Mouse (Mus musculus): ENCODE data around the gene Rhoa. TPM values are rescaled to one million over a fixed set of nuclear protein-coding genes. Genes with fewer than 3 reads are reported as not detected.

Rhoa gene
- polyA plus RNA-seq, 1 experiment from 2014 or later, result 295 TPM

DNA sequence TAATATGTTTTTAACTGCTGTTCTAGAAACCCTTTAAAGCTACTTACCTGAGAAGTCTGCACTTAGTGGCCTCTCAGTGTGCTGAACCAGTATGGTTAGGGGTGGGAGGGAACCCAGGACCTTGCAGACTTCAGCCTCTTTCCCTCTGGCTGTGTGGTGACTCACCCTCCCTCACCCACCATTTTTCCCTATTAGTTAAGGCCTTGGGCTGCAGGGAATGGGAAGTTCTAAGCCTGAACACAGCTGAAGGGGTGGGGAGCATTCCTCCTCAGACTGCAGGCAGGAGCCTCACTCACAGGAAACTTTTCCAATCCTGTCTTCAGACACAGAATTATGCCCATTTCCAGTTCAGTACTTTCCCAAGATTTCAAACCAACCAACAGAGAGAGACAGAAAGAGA is 35.9 kb downstream of the Rhoa start:
- no peak overlapping the region for H3K4me2 ChIP-seq (replicated peaks; ENCODE audit: low read depth, low read length)
- DNase-seq (ENCODE audit: low spot score) (no peak), ATAC-seq (ENCODE audit: low FRiP score) (no peak)
- no peaks in the 10 kb centered on the region for H3K9me3 ChIP-seq (ENCODE audit: control insufficient read depth, low read length)
- peaks cover 11% of the 10 kb centered on the region; the same call in 1 of the 2 replicates for H3K4me1 ChIP-seq (replicated peaks; ENCODE audit: control insufficient read depth, insufficient read depth, low read length)
- H3K36me3 ChIP-seq (ENCODE audit: control insufficient read depth, insufficient read depth, low read length), result no peaks in the 10 kb centered on the region
- H3K27me3 ChIP-seq (ENCODE audit: control insufficient read depth, insufficient read depth, low read length), result no peaks in the 10 kb centered on the region
- no peak overlapping the region for H3K9ac ChIP-seq (ENCODE audit: low read depth, low read length)
- H3K4me3 ChIP-seq (ENCODE audit: low read depth, low read length), result no peak overlapping the region
- no peak overlapping the region for H3K27ac ChIP-seq (ENCODE audit: low read depth, low read length)

DNA sequence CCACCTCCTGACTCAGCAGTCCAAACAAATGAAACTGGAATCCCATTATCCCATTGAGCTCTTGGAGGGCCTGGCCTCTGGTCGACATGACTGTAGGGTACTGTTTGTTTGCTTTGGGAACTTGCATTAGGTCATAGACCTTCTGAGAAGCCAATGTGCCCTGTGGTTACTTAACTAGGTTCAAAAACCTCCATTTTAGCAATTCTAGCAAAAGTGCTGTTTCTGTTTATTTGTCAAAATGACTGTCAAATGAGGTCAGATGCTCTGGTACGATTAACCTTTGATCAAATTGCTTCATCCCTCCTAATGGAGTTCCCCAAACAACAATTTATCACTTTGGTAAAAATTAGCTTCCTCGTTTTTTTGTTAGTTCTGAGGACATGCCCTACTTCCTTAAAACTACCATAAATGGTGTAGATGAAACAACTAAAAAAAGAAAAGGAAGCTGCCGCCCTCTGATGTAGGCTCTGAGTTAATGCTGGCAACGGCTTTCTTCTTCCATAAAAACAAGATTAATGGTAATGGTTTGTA is 36.4 kb downstream of the Rhoa start:
- H3K4me1 ChIP-seq (replicated peaks; ENCODE audit: control insufficient read depth, insufficient read depth, low read length), result peaks cover 11% of the 10 kb centered on the region; the same call in 1 of the 2 replicates
- H3K4me2 ChIP-seq (replicated peaks; ENCODE audit: low read depth, low read length), result no peak overlapping the region
- no peaks in the 10 kb centered on the region for H3K27me3 ChIP-seq (ENCODE audit: control insufficient read depth, insufficient read depth, low read length)
- H3K9me3 ChIP-seq (ENCODE audit: control insufficient read depth, low read length), result no peaks in the 10 kb centered on the region
- 59% methylated on average over 5 of the region's 5 CpGs for WGBS
- no peak overlapping the region for H3K4me3 ChIP-seq (ENCODE audit: low read depth, low read length)
- H3K27ac ChIP-seq (ENCODE audit: low read depth, low read length), result no peak overlapping the region
- H3K9ac ChIP-seq (ENCODE audit: low read depth, low read length), result no peak overlapping the region
- ATAC-seq (ENCODE audit: low FRiP score) (no peak), DNase-seq (ENCODE audit: low spot score) (no peak)
- H3K36me3 ChIP-seq (ENCODE audit: control insufficient read depth, insufficient read depth, low read length), result no peaks in the 10 kb centered on the region

DNA sequence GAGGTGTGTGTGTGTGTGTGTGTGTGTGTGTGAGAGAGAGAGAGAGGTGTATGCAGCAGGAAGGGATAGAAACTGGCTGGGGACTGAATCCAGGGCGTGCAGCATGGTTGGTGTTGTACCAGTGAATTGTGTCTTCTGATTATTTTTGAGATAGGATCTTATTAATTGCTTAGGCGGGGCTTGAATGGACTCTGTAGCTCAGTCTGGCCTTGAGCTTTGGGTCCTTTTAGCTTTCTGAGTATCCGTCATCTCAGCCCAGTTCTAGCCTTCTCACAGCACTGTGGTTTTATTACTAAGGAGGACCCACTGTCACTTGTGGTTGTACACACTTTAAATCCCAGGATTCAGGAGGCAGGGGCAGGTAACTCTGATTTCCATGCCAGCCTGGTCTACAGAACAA is 37.4 kb downstream of the Rhoa start:
- ATAC-seq (ENCODE audit: low FRiP score), result no peak

GRCm38 (mm10) chr9:108343835-108344234 is 37.9 kb downstream of the Rhoa start:
- no peak for DNase-seq (ENCODE audit: low spot score)

More for the DNA sequence above, 37.4 kb downstream of the Rhoa start:
- no peak overlapping the region for H3K9ac ChIP-seq (ENCODE audit: low read depth, low read length)
- no peak overlapping the region for H3K27ac ChIP-seq (ENCODE audit: low read depth, low read length)
- 84% methylated on average over 3 of the region's 3 CpGs for WGBS
- no peaks in the 10 kb centered on the region for H3K27me3 ChIP-seq (ENCODE audit: control insufficient read depth, insufficient read depth, low read length)
- H3K36me3 ChIP-seq (ENCODE audit: control insufficient read depth, insufficient read depth, low read length), result no peaks in the 10 kb centered on the region
- no peak for DNase-seq (ENCODE audit: low spot score)
- no peak overlapping the region for H3K4me3 ChIP-seq (ENCODE audit: low read depth, low read length)
- H3K4me1 ChIP-seq (replicated peaks; ENCODE audit: control insufficient read depth, insufficient read depth, low read length), result peaks cover 10% of the 10 kb centered on the region; the same call in 1 of the 2 replicates
- no peak overlapping the region for H3K4me2 ChIP-seq (replicated peaks; ENCODE audit: low read depth, low read length)
- H3K9me3 ChIP-seq (ENCODE audit: control insufficient read depth, low read length), result no peaks in the 10 kb centered on the region

DNA sequence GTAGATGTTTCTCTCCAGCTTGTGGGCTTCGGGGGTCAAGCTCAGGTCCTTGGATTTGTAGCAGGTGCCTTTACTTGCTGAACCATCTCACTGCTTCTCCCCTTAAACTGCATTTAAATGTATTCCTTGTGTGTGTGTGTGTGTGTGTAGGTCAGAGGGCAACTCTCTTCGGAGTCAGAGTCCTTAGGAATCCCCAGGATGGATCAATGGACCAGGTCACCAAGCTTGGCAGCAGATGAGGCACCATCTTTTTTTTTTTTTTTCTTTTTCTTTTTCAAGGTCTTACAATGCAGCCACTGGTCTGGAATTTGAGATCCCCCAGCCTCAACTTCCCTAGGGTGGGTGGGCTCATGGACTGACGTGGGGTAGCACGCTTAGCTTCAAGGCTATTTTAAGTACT is 38.5 kb downstream of the Rhoa start:
- no peak overlapping the region for H3K4me3 ChIP-seq (ENCODE audit: low read depth, low read length)
- H3K27me3 ChIP-seq (ENCODE audit: control insufficient read depth, insufficient read depth, low read length), result no peaks in the 10 kb centered on the region
- H3K36me3 ChIP-seq (ENCODE audit: control insufficient read depth, insufficient read depth, low read length), result no peaks in the 10 kb centered on the region
- no peak overlapping the region for H3K9ac ChIP-seq (ENCODE audit: low read depth, low read length)
- H3K4me2 ChIP-seq (replicated peaks; ENCODE audit: low read depth, low read length), result no peak overlapping the region
- no peak for DNase-seq (ENCODE audit: low spot score)
- 81% methylated on average over 4 of the region's 4 CpGs for WGBS
- ATAC-seq (ENCODE audit: low FRiP score), result no peak
- no peak overlapping the region for H3K27ac ChIP-seq (ENCODE audit: low read depth, low read length)
- peaks cover 10% of the 10 kb centered on the region; the same call in 1 of the 2 replicates for H3K4me1 ChIP-seq (replicated peaks; ENCODE audit: control insufficient read depth, insufficient read depth, low read length)
- H3K9me3 ChIP-seq (ENCODE audit: control insufficient read depth, low read length), result no peaks in the 10 kb centered on the region

More at GRCm38 (mm10) chr9:108343835-108344234, 37.9 kb downstream of the Rhoa start:
- no peak for ATAC-seq (ENCODE audit: low FRiP score)
- no peaks in the 10 kb centered on the region for H3K36me3 ChIP-seq (ENCODE audit: control insufficient read depth, insufficient read depth, low read length)
- H3K27ac ChIP-seq (ENCODE audit: low read depth, low read length), result no peak overlapping the region
- H3K4me2 ChIP-seq (replicated peaks; ENCODE audit: low read depth, low read length), result no peak overlapping the region
- WGBS, result 100% methylated on average over 1 of the region's 1 CpGs
- no peak overlapping the region for H3K4me3 ChIP-seq (ENCODE audit: low read depth, low read length)
- no peaks in the 10 kb centered on the region for H3K27me3 ChIP-seq (ENCODE audit: control insufficient read depth, insufficient read depth, low read length)
- H3K4me1 ChIP-seq (replicated peaks; ENCODE audit: control insufficient read depth, insufficient read depth, low read length), result peaks cover 10% of the 10 kb centered on the region; the same call in 1 of the 2 replicates
- no peak overlapping the region for H3K9ac ChIP-seq (ENCODE audit: low read depth, low read length)
- H3K9me3 ChIP-seq (ENCODE audit: control insufficient read depth, low read length), result no peaks in the 10 kb centered on the region

DNA sequence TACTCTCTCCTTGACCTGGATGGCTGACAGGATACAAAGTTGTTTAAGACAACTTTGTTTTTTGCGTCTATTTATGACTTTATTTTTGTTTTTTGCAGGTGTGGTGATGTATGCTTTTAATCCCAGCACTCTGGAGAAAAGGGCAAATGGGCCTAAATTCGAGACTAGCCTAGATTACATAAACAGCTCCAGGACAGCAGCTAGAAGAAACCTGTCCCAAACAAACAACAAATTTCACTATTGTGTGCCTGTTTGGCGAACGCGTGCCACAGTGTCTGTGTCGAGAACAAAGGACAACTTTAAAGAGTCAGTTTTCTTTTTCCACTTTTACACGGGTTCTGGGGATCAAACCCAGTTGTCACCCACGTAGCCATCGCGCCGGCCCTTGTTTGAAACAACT is 41.1 kb downstream of the Rhoa start:
- DNase-seq (ENCODE audit: low spot score) (no peak), ATAC-seq (ENCODE audit: low FRiP score) (no peak; the same call in 1 of the 2 replicates)
- Histone ChIP-seq H3K9ac (ENCODE audit: low read depth, low read length) (peak overlapping the region; percentile 93), H3K4me3 (ENCODE audit: low read depth, low read length) (peak overlapping the region; percentile 90), H3K4me2 (replicated peaks; ENCODE audit: low read depth, low read length) (peak overlapping the region; percentile 81), H3K36me3 (ENCODE audit: control insufficient read depth, insufficient read depth, low read length) (peaks cover 3% of the 10 kb centered on the region; the same call in 1 of the 2 replicates), H3K4me1 (replicated peaks; ENCODE audit: control insufficient read depth, insufficient read depth, low read length) (0 out of 2 replicates have a peak, but pooled peaks cover 3% of the 10 kb centered on the region), H3K27ac (ENCODE audit: low read depth, low read length) (peak overlapping the region; percentile 93), H3K27me3 (ENCODE audit: control insufficient read depth, insufficient read depth, low read length) (no peaks in the 10 kb centered on the region), H3K9me3 (ENCODE audit: control insufficient read depth, low read length) (no peaks in the 10 kb centered on the region)
- WGBS, result 9% methylated on average over 11 of the region's 11 CpGs

DNA sequence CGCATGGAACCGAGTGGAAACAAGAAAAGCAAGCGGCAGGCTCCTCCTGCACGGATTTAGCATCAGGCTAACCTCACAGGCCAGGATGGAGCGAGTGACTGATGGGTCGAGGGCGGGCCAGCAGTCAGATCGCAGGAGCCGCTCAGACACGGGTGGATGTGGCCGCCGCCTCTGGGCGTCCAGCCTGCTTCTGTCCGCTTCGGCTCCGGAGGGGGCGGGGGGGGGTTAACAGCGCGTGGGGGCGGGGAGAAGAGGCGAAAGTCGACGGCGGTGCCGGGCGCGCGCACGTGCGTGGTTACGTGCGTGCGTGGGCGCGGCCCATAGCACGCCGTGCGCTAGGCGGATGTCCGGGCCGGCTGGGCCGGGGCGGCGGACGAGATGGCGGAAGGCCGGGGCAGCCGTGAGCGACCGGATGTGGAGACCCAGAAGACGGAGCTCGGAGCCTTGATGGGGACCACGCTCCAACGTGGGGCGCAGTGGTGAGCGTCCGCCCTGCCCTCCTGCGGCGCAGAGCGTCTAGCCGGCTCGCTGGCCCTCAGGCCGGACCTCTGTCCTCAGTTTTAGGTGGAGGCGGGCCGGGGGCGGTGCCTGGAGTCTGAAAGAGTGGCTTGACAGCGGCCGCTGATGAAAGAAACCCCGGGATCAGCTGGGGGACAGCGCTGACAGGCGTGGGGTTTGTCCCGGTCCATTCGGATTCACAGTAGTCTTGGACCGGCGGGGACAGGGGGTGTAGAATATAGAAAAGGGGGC is 41.8 kb downstream of the Rhoa start, which contains the start of gene Usp4:
Gene Usp4, plus strand, starts transcription at position 314 of the 750 bp plus-strand sequence.
- Histone ChIP-seq H3K36me3 (ENCODE audit: control insufficient read depth, insufficient read depth, low read length) (peaks cover 3% of the 10 kb centered on the region; the same call in 1 of the 2 replicates), H3K4me2 (replicated peaks; ENCODE audit: low read depth, low read length) (peak within 1 kb of the TSS; percentile 81), H3K4me3 (ENCODE audit: low read depth, low read length) (peak within 1 kb of the TSS; percentile 90), H3K4me1 (replicated peaks; ENCODE audit: control insufficient read depth, insufficient read depth, low read length) (0 out of 2 replicates have a peak, but pooled peaks cover 3% of the 10 kb centered on the region), H3K9me3 (ENCODE audit: control insufficient read depth, low read length) (no peaks in the 10 kb centered on the region), H3K27ac (ENCODE audit: low read depth, low read length) (peak within 1 kb of the TSS; percentile 93), H3K27me3 (ENCODE audit: control insufficient read depth, insufficient read depth, low read length) (no peaks in the 10 kb centered on the region), H3K9ac (ENCODE audit: low read depth, low read length) (peak within 1 kb of the TSS; percentile 93)
- peak; percentile 97 for DNase-seq (ENCODE audit: low spot score)
- ATAC-seq (ENCODE audit: low FRiP score), result peak; percentile 97
- under 1% methylated on average over 75 of the region's 75 CpGs for WGBS

- no peaks in the 10 kb centered on the region for H3K9me3 ChIP-seq (ENCODE audit: control insufficient read depth, low read length)
- WGBS, result 8% methylated on average over 14 of the region's 14 CpGs
Observed at GRCm38 (mm10) chr9:108348290-108348680, 42.4 kb downstream of the Rhoa start.

More at GRCm38 (mm10) chr9:108348290-108348680, 42.4 kb downstream of the Rhoa start:
- H3K4me2 ChIP-seq (replicated peaks; ENCODE audit: low read depth, low read length), result peak overlapping the region; percentile 81
- 0 out of 2 replicates have a peak, but pooled peaks cover 3% of the 10 kb centered on the region for H3K4me1 ChIP-seq (replicated peaks; ENCODE audit: control insufficient read depth, insufficient read depth, low read length)
- DNase-seq (ENCODE audit: low spot score), result no peak
- H3K9ac ChIP-seq (ENCODE audit: low read depth, low read length), result peak overlapping the region; percentile 93
- peak overlapping the region; percentile 90 for H3K4me3 ChIP-seq (ENCODE audit: low read depth, low read length)
- H3K27ac ChIP-seq (ENCODE audit: low read depth, low read length), result peak overlapping the region; percentile 93; the same call in 1 of the 2 replicates
- ATAC-seq (ENCODE audit: low FRiP score), result no peak; the same call in 1 of the 2 replicates
- no peaks in the 10 kb centered on the region for H3K27me3 ChIP-seq (ENCODE audit: control insufficient read depth, insufficient read depth, low read length)
- H3K36me3 ChIP-seq (ENCODE audit: control insufficient read depth, insufficient read depth, low read length), result peaks cover 3% of the 10 kb centered on the region; the same call in 1 of the 2 replicates
